Mouse (Mus musculus) heart, embryonic 12.5 days (tissue): ENCODE measurements at regions not wholly inside any gene's neighbourhood (a gene's known extent, or its start where the extent isn't known, plus 50 kb on each side); places are given as distances from the start of the nearest gene placed in this dataset.
"Not testable (repeated sequence)": the region's sequence is repeated elsewhere in the genome, so short reads cannot be mapped to it uniquely, and the experiment has no call there.

Source experiments
- ATAC-seq: fragments of 200-750 bp; cut with Nextera tagmentation; 2 replicates; pipeline ENCODE4 v1.8.0; 2017; ENCODE audit warnings: moderate TSS enrichment, moderate library complexity; ENCODE audit not compliant: insufficient number of reproducible peaks, low FRiP score
- H3K27ac ChIP-seq: fragments of 300-500 bp; sonication (generic); 2 replicates; pipeline ENCODE4 v1.5.1; 2016; ENCODE audit warnings: mild to moderate bottlenecking, moderate library complexity; ENCODE audit not compliant: poor library complexity, severe bottlenecking
- H3K27me3 ChIP-seq: fragments of 300-500 bp; sonication (generic); replicated peaks from 2 replicates; pipeline ENCODE4 v1.6.1; 2016; ENCODE audit warnings: mild to moderate bottlenecking, moderate library complexity
- H3K36me3 ChIP-seq: fragments of 300-500 bp; sonication (generic); 2 replicates; pipeline ENCODE4 v1.6.1; 2016; ENCODE audit warnings: mild to moderate bottlenecking, moderate library complexity
- H3K4me1 ChIP-seq: fragments of 300-500 bp; sonication (generic); replicated peaks from 2 replicates; pipeline ENCODE4 v1.6.1; 2016; ENCODE audit warnings: mild to moderate bottlenecking
- H3K4me2 ChIP-seq: fragments of 300-500 bp; sonication (generic); 2 replicates; pipeline ENCODE4 v1.6.1; 2016; ENCODE audit warnings: mild to moderate bottlenecking, moderate library complexity
- H3K4me3 ChIP-seq: fragments of 300-500 bp; sonication (generic); 2 replicates; pipeline ENCODE4 v1.5.1; 2016; ENCODE audit warnings: mild to moderate bottlenecking
- H3K9ac ChIP-seq: fragments of 300-500 bp; sonication (generic); 2 replicates; pipeline ENCODE4 v1.6.1; 2016; ENCODE audit warnings: mild to moderate bottlenecking, moderate library complexity
- H3K9me3 ChIP-seq: fragments of 300-500 bp; sonication (generic); replicated peaks from 2 replicates; pipeline ENCODE4 v1.6.1; 2016; ENCODE audit warnings: mild to moderate bottlenecking, moderate library complexity
- WGBS: fragments of 180-500 bp; shearing (Covaris S2); methylation state at CpG from one replicate; pipeline ENCODE4 v1.1.7; 2016; 5-methylcytosine and 5-hydroxymethylcytosine counted together

DNA sequence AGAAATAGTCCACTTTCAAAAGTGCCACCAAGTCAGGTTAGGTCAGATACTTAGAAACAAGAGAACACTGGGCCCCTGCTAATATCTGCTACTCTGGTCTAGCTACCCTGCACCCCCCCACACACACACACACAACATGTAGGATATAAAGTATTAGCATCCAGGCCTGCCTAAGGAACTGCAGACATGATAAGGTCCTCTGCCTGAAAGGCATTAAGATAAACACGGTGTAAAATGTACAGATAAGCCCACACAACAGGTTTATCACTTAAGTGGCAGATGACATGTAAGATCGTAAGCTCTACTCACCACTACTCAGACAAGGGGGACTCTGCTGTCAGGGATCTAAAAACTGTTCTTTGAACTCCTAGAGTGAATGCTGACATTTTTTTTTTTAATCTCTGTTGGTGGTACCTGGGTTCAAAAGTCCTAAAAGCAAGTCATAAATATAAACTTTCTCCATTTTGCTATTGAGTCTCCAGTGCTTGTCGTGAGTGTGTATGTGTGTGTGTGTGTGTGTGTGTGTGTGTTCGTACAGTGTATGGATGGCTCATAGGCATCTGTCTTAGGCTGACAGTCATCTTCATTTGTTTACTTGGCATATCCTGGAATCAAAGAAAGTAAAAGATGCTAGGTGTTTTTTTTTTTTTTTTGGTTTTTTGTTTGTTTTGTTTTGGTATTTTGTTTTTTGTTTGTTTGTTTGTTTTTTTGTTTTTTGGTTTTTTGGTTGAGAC, 52.2 kb downstream of the Gm9817 start:
- H3K4me3 ChIP-seq: no peak overlapping the region
- H3K4me1 ChIP-seq: peaks cover 3% of the 10 kb centered on the region
- H3K27me3 ChIP-seq: no peaks in the 10 kb centered on the region
- WGBS: 44% methylated on average over 4 of the region's 4 CpGs
- H3K4me2 ChIP-seq: no peak overlapping the region
- ATAC-seq: peak; percentile 25; the same call in 1 of the 2 replicates
- H3K9me3 ChIP-seq: 0 out of 2 replicates have a peak, but pooled peaks cover 4% of the 10 kb centered on the region
- H3K27ac ChIP-seq: no peak overlapping the region
- no peak overlapping the region for H3K9ac ChIP-seq
- H3K36me3 ChIP-seq: no peaks in the 10 kb centered on the region

DNA sequence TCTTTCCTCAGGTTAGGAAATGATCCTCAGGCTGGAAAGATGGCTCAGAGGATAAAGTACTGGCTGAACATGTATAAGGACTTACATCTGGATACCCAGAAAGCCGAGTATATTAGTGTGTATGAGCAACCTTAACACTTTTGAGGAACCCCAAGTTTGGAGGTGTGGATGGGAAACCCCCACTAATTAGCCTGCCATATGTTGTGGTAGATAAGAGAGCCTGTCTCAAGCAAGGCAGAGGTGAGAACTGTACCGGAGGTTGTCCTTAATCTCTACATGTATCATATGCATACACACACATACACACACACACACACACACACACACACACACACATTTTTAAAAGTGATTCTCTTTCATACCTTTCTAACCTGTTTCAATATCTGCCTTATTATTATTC, 62.1 kb downstream of the Gm9817 start:
- Histone ChIP-seq H3K36me3 (no peaks in the 10 kb centered on the region), H3K4me3 (no peak overlapping the region), H3K27ac (no peak overlapping the region), H3K4me2 (no peak overlapping the region), H3K27me3 (no peaks in the 10 kb centered on the region), H3K4me1 (no peaks in the 10 kb centered on the region), H3K9me3 (0 out of 2 replicates have a peak, but pooled peaks cover 3% of the 10 kb centered on the region), H3K9ac (no peak overlapping the region)
- WGBS: 61% methylated on average over 2 of the region's 2 CpGs
- ATAC-seq: no peak

- no peak for ATAC-seq
- Histone ChIP-seq H3K4me2 (no peak overlapping the region), H3K36me3 (no peaks in the 10 kb centered on the region), H3K9ac (no peak overlapping the region), H3K27ac (no peak overlapping the region), H3K27me3 (no peaks in the 10 kb centered on the region), H3K4me3 (no peak overlapping the region), H3K9me3 (no peaks in the 10 kb centered on the region), H3K4me1 (no peaks in the 10 kb centered on the region)
- WGBS: 75% methylated on average over 6 of the region's 6 CpGs
These were observed 66.6 kb downstream of the Gm9817 start for GRCm38 (mm10) chr13:45145129-45145528.

- Histone ChIP-seq H3K36me3 (no peaks in the 10 kb centered on the region), H3K9ac (no peak overlapping the region), H3K4me3 (no peak overlapping the region), H3K27ac (no peak overlapping the region), H3K27me3 (no peaks in the 10 kb centered on the region), H3K4me2 (no peak overlapping the region), H3K9me3 (no peaks in the 10 kb centered on the region), H3K4me1 (no peaks in the 10 kb centered on the region)
- 78% methylated on average over 3 of the region's 3 CpGs for WGBS
- ATAC-seq: no peak
These were observed 77.7 kb downstream of the Gm9817 start for GRCm38 (mm10) chr13:45156223-45156622.

DNA sequence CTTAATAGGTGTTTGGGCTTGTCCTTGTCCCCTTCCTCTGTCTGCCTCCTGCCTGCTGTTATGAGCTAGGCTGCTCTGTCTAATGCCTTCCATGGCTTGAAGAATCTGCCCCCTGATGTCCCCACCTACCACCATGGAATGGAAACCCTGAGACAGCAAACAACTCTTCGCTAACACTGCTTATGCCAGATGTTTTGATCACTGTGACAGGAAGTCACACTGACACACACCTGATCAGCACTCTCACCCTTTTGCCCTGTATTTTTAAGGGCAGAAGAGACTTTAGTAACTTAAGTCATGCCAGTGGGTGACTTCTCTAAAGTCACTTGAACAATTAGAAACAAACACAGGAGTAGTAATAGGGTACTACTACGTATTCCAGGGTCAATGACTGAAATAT, 78.5 kb downstream of the Gm9817 start:
- Histone ChIP-seq H3K27me3 (no peaks in the 10 kb centered on the region), H3K4me2 (no peak overlapping the region), H3K4me1 (no peaks in the 10 kb centered on the region), H3K36me3 (no peaks in the 10 kb centered on the region), H3K4me3 (no peak overlapping the region), H3K9ac (no peak overlapping the region), H3K27ac (no peak overlapping the region), H3K9me3 (no peaks in the 10 kb centered on the region)
- ATAC-seq: no peak
- WGBS: 74% methylated on average over 2 of the region's 2 CpGs

DNA sequence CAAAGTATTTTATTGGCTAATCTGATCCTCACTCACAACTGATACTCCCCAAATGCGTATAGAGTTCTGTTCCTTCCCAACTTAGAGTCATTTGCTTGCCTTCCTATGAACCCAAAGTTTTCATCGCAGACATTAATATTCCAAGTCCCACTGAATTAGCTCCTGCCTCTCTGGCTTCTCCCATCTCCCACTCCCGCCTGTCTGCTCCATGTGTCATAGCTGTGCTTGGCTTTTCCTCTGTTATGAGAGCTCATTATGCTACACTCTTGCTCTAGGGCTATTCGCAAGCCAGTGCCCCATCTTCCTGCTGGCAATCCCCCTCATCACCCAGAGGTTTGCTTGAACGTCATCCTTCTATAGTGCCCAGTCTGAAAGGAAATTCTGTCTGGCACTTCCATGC, 81.8 kb downstream of the Gm9817 start:
- H3K4me2 ChIP-seq: no peak overlapping the region
- H3K27me3 ChIP-seq: no peaks in the 10 kb centered on the region
- peaks cover 2% of the 10 kb centered on the region; the same call in 1 of the 2 replicates for H3K9me3 ChIP-seq
- no peak for ATAC-seq
- H3K27ac ChIP-seq: no peak overlapping the region
- no peak overlapping the region for H3K4me3 ChIP-seq
- no peaks in the 10 kb centered on the region for H3K36me3 ChIP-seq
- WGBS: 82% methylated on average over 5 of the region's 5 CpGs
- H3K9ac ChIP-seq: no peak overlapping the region
- no peaks in the 10 kb centered on the region for H3K4me1 ChIP-seq

DNA sequence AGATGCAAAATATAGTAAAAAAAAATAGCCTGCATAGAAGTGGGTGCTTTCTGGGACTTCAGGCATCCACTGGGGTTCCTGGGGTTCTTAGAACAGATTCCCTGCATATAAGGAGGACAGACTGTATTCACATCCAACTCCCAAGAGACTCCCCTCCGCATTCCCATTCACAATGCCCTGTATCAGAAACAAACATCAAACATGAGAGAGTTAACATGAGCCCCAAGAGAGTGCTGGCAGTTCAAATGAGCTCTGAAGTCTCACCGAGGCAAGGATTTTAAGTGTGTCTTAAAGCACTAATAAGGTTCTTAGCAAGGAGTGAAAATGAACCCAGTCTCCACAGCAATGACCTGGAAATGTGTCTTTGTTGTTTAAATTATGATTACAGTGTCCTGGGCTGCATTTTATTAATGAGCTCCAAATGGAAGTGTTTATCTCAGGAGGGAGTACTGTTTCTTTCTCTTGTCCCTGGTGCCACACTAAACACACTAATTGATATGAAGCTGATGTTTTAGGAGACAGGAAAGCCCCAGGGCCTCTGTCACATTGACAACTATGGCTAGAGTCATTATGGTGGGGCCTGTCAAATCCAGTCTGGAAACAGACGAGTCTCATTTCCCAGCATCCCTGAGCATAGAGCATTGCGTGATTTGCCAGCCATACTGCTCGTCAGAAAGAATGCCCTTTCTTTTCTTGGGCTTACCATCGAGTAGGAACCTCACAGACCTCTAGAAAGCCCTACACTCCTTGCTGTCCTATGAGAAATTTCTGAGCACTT, 85.7 kb downstream of the Gm9817 start:
- no peaks in the 10 kb centered on the region for H3K4me1 ChIP-seq
- 57% methylated on average over 6 of the region's 6 CpGs for WGBS
- no peaks in the 10 kb centered on the region for H3K27me3 ChIP-seq
- no peak overlapping the region for H3K27ac ChIP-seq
- H3K4me2 ChIP-seq: no peak overlapping the region
- no peak overlapping the region for H3K4me3 ChIP-seq
- ATAC-seq: no peak
- H3K36me3 ChIP-seq: no peaks in the 10 kb centered on the region
- no peak overlapping the region for H3K9ac ChIP-seq
- H3K9me3 ChIP-seq: peaks cover 2% of the 10 kb centered on the region; the same call in 1 of the 2 replicates

GRCm38 (mm10) chr13:45165159-45165558, 86.7 kb downstream of the Gm9817 start:
- Histone ChIP-seq H3K4me2 (no peak overlapping the region), H3K4me1 (no peaks in the 10 kb centered on the region), H3K27ac (no peak overlapping the region), H3K27me3 (no peaks in the 10 kb centered on the region), H3K36me3 (no peaks in the 10 kb centered on the region), H3K9me3 (peaks cover 2% of the 10 kb centered on the region; the same call in 1 of the 2 replicates), H3K9ac (no peak overlapping the region), H3K4me3 (no peak overlapping the region)
- ATAC-seq: no peak
- 75% methylated on average over 3 of the region's 3 CpGs for WGBS

- Histone ChIP-seq H3K4me1 (no peaks in the 10 kb centered on the region), H3K4me3 (no peak overlapping the region), H3K27me3 (no peaks in the 10 kb centered on the region), H3K36me3 (no peaks in the 10 kb centered on the region), H3K9me3 (peaks cover 2% of the 10 kb centered on the region; the same call in 1 of the 2 replicates), H3K27ac (no peak overlapping the region), H3K4me2 (no peak overlapping the region), H3K9ac (no peak overlapping the region)
- no peak for ATAC-seq
These were observed 91.2 kb downstream of the Gm9817 start for GRCm38 (mm10) chr13:45169716-45170115.

DNA sequence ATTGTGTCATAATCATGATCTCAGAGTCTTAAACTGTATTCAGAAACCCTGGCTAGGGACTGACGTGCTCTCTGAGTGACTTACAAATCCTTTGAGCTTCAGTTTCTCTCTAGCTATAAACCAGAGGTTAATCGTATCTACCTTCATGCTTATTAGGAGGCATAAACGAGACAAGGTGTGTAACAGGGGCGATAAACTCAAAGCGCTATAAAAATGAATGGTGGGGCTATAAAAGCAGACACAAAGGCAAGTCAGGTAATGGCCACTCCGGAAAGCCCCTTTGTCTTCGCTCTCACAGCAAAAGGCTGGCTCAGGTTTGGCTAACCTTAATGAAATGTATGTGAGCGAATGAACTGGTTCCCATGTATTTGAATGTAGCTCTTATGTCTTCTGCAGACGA, 94.6 kb downstream of the Gm9817 start:
- H3K9ac ChIP-seq: no peak overlapping the region
- WGBS: 88% methylated on average over 9 of the region's 9 CpGs

DNA sequence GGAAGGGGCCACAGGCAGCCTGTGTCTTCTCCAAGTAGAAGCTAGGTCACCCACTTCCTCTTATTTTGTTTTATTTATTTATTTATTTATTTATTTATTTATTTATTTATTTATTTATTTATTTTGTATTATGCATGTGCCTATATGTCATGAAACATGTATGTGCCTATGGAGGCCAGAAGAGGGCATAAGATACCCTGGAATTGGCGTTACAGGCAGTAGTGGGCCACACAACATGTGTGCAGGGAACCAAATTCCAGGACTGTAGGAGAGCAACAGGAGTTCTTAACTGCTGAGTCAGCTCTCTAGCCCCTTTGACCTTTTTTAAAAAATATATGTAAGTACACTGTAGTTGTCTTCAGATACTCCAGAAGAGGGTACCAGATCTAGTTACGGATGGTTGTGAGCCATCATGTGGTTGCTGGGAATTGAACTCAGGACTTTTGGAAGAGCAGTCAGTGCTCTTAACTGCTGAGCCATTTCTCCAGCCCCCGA, 97.3 kb downstream of the Gm9817 start:
- H3K4me3 ChIP-seq: not testable (repeated sequence)
- 84% methylated on average over 3 of the region's 3 CpGs for WGBS

More for the DNA sequence above, 94.6 kb downstream of the Gm9817 start:
- ATAC-seq: no peak
- Histone ChIP-seq H3K27me3 (no peaks in the 10 kb centered on the region), H3K9me3 (no peaks in the 10 kb centered on the region), H3K4me3 (no peak overlapping the region), H3K36me3 (no peaks in the 10 kb centered on the region), H3K27ac (no peak overlapping the region), H3K4me1 (no peaks in the 10 kb centered on the region), H3K4me2 (no peak overlapping the region)

More for the DNA sequence above, 97.3 kb downstream of the Gm9817 start:
- not testable (repeated sequence) for H3K4me1 ChIP-seq, ATAC-seq, H3K4me2 ChIP-seq, H3K9ac ChIP-seq, H3K9me3 ChIP-seq, H3K27ac ChIP-seq, H3K36me3 ChIP-seq, H3K27me3 ChIP-seq
